Mouse (Mus musculus): ENCODE results near the gene Macf1. TPM values are rescaled to one million over a fixed set of nuclear protein-coding genes. Genes with fewer than 3 reads are reported as not detected.
A peak's percentile ranks its signal among the peaks of the same experiment; 100 is the strongest.
"Not testable (repeated sequence)": the region's sequence is repeated elsewhere in the genome, so short reads cannot be mapped to it uniquely, and the experiment has no call there.

Gene Macf1
- total RNA-seq, 2 experiments from 2014 or later, result 337 to 347 TPM

- no peak for DNase-seq
- intact Hi-C loops (cut with DNase I), result no loop called here
These were observed 223.4 kb downstream of the Macf1 start for GRCm38 (mm10) chr4:123460595-123461272.

GRCm38 (mm10) chr4:123454871-123455640 lies 229.1 kb downstream of the Macf1 start:
- intact Hi-C loops (cut with DNase I), result loop anchor here (5.0 kb wide), 1 partner anchor 42 kb away; no protein-coding TSS in a partner anchor

GRCm38 (mm10) chr4:123453729-123454128 lies 230.4 kb downstream of the Macf1 start:
- intact Hi-C loops (cut with DNase I), result loop anchor here (5.0 kb wide), 1 partner anchor 44 kb away; no protein-coding TSS in a partner anchor
- DNase-seq, result no peak

More at GRCm38 (mm10) chr4:123454871-123455640, 229.1 kb downstream of the Macf1 start:
- DNase-seq, result no peak

GRCm38 (mm10) chr4:123451991-123452390 lies 232.2 kb downstream of the Macf1 start:
- DNase-seq, result peak; percentile 8
- intact Hi-C loops (cut with DNase I), result loop anchor here (5.0 kb wide), 1 partner anchor 45 kb away; no protein-coding TSS in a partner anchor

- intact Hi-C loops (cut with DNase I), result loop anchor here (10.0 kb wide), 1 partner anchor 75 kb away; no protein-coding TSS in a partner anchor
- DNase-seq, result no peak
These were observed 234.9 kb downstream of the Macf1 start for GRCm38 (mm10) chr4:123449304-123449703.

- intact Hi-C loops (cut with DNase I), result loop anchor here (10.0 kb wide), 1 partner anchor 73 kb away; no protein-coding TSS in a partner anchor
- no peak for DNase-seq
These were observed 236.1 kb downstream of the Macf1 start for GRCm38 (mm10) chr4:123448015-123448414.

- intact Hi-C loops (cut with DNase I), result loop anchor here (10.0 kb wide), 1 partner anchor 72 kb away; no protein-coding TSS in a partner anchor
- no peak for DNase-seq
These were observed 236.9 kb downstream of the Macf1 start for GRCm38 (mm10) chr4:123447251-123447650.

- intact Hi-C loops (cut with DNase I), result loop anchor here (10.0 kb wide), 1 partner anchor 72 kb away; no protein-coding TSS in a partner anchor
- DNase-seq, result no peak
These were observed 237.4 kb downstream of the Macf1 start for GRCm38 (mm10) chr4:123446754-123447153.

GRCm38 (mm10) chr4:123446221-123446620 lies 237.9 kb downstream of the Macf1 start:
- DNase-seq, result not testable (repeated sequence)
- intact Hi-C loops (cut with DNase I), result loop anchor here (10.0 kb wide), 1 partner anchor 71 kb away; no protein-coding TSS in a partner anchor

- intact Hi-C loops (cut with DNase I), result no loop called here
- DNase-seq, result peak; percentile 16
These were observed 245.7 kb downstream of the Macf1 start for GRCm38 (mm10) chr4:123438414-123438813.

- no peak for DNase-seq
- intact Hi-C loops (cut with DNase I), result no loop called here
These were observed 251.0 kb downstream of the Macf1 start for GRCm38 (mm10) chr4:123433171-123433570.

- intact Hi-C loops (cut with DNase I), result no loop called here
- DNase-seq, result no peak
These were observed 252.2 kb downstream of the Macf1 start for GRCm38 (mm10) chr4:123431936-123432335.

- DNase-seq, result no peak
- intact Hi-C loops (cut with DNase I), result no loop called here
These were observed 256.1 kb downstream of the Macf1 start for GRCm38 (mm10) chr4:123427900-123428684.

GRCm38 (mm10) chr4:123427271-123427899 lies 256.8 kb downstream of the Macf1 start:
- intact Hi-C loops (cut with DNase I), result no loop called here
- no peak for DNase-seq

GRCm38 (mm10) chr4:123426429-123427080 lies 257.6 kb downstream of the Macf1 start:
- no peak for DNase-seq
- intact Hi-C loops (cut with DNase I), result no loop called here

- intact Hi-C loops (cut with DNase I), result no loop called here
- no peak for DNase-seq
These were observed 258.4 kb downstream of the Macf1 start for GRCm38 (mm10) chr4:123425672-123426272.

GRCm38 (mm10) chr4:123424050-123424449 lies 260.1 kb downstream of the Macf1 start:
- intact Hi-C loops (cut with DNase I), result no loop called here
- no peak for DNase-seq

GRCm38 (mm10) chr4:123422828-123423227 lies 261.3 kb downstream of the Macf1 start:
- DNase-seq, result no peak
- intact Hi-C loops (cut with DNase I), result no loop called here

- DNase-seq, result no peak
- intact Hi-C loops (cut with DNase I), result no loop called here
These were observed 266.1 kb downstream of the Macf1 start for GRCm38 (mm10) chr4:123418032-123418431.
